Mouse (Mus musculus) C2C12 (cell line): Measurements from ENCODE around the gene Ankrd12. TPM values are rescaled to one million over a fixed set of nuclear protein-coding genes. Genes with fewer than 3 reads are reported as not detected.
"Not testable (repeated sequence)": the region's sequence is repeated elsewhere in the genome, so short reads cannot be mapped to it uniquely, and the experiment has no call there.

Source experiments
- H3K27me3 ChIP-seq: one replicate; pipeline ENCODE4 v1.6.1; 2011; ENCODE audit not compliant: control insufficient read depth, insufficient read depth, insufficient read length
- H3K36me3 ChIP-seq: one replicate; pipeline ENCODE4 v1.6.1; 2011; ENCODE audit not compliant: control insufficient read depth, insufficient read depth
- H3K4me3 ChIP-seq: one replicate; pipeline ENCODE4 v1.5.1; 2011; ENCODE audit warnings: mild to moderate bottlenecking, control low read depth; ENCODE audit not compliant: poor library complexity, insufficient read depth, severe bottlenecking
- H3K79me2 ChIP-seq: one replicate; pipeline ENCODE4 v1.6.1; 2011; ENCODE audit not compliant: control insufficient read depth, insufficient read depth
- H3K79me3 ChIP-seq: one replicate; pipeline ENCODE4 v1.6.1; 2011; ENCODE audit warnings: low read depth, control low read depth
- H3ac ChIP-seq: one replicate; pipeline ENCODE3; 2011; ENCODE audit warnings: low read depth; ENCODE audit not compliant: control insufficient read depth, insufficient read length
- CEBPB ChIP-seq: IDR thresholded peaks from one replicate; pipeline ENCODE4 v1.6.1; 2011; ENCODE audit warnings: low read depth, mild to moderate bottlenecking, control low read depth, moderate library complexity
- CTCF ChIP-seq: IDR thresholded peaks from one replicate; pipeline ENCODE4 v1.5.1; 2011; ENCODE audit not compliant: control insufficient read depth, insufficient read depth, insufficient read length
- FOSL1 ChIP-seq: IDR thresholded peaks from one replicate; pipeline ENCODE4 v1.8.0; 2011; ENCODE audit warnings: mild to moderate bottlenecking, low read length; ENCODE audit not compliant: poor library complexity, insufficient read depth, severe bottlenecking
- MAX ChIP-seq: IDR thresholded peaks from one replicate; pipeline ENCODE4 v1.6.1; 2011; ENCODE audit warnings: mild to moderate bottlenecking, control low read depth
- MYOD1 ChIP-seq: IDR thresholded peaks from one replicate; pipeline ENCODE4 v1.6.1; 2011; ENCODE audit warnings: low read depth; ENCODE audit not compliant: control insufficient read depth, insufficient read length
- MYOG ChIP-seq: IDR thresholded peaks from one replicate; pipeline ENCODE4 v1.6.1; 2011; ENCODE audit not compliant: control insufficient read depth, insufficient read length; ENCODE audit errors: extremely low read depth
- USF1 ChIP-seq: IDR thresholded peaks from one replicate; pipeline ENCODE4 v1.6.1; 2011; ENCODE audit warnings: low read depth, mild to moderate bottlenecking, control low read depth, moderate library complexity
- polyA plus RNA-seq: library from polyadenylated mRNA; unstranded; fragments of >200 nt; fragmentation: generic; extraction: Trizol; gene quantifications from one replicate; pipeline ENCODE4 v1.2.1, GENCODE M21; 2012; ENCODE audit warnings: missing spikeins

The Ankrd12 gene
- polyA plus RNA-seq, 1 experiment: 3.1 TPM

DNA sequence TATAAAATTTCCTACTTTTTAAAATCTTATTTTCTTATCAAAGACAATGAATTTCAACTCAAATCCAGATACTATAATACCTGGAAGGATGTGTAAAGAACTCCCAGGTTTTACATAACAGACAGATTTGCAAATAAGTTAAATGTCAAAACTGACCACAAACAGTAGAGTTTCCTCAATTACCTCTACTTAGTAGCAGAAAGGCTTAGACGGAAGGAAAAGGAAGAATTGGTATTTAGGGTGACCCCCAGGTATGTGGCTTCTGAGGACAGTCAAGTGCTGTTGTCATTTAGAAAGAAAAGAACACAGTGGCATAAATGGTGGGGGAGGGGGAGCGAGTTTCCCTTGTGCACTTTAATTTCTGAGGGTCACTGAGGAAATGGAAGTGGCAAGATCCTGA lies 65.1 kb downstream of the Ankrd12 start:
- no peaks in the 10 kb centered on the region for H3K79me2 ChIP-seq
- H3K27me3 ChIP-seq: no peaks in the 10 kb centered on the region
- H3K36me3 ChIP-seq: no peaks in the 10 kb centered on the region
- TF ChIP-seq MYOD1: no peak
- no peak for TF ChIP-seq MAX
- no peak for TF ChIP-seq USF1
- TF ChIP-seq FOSL1: no peak
- TF ChIP-seq CTCF: no peak
- no peak for TF ChIP-seq MYOG
- TF ChIP-seq CEBPB: no peak
- H3K4me3 ChIP-seq: no peak overlapping the region
- H3ac ChIP-seq: no peak overlapping the region
- no peaks in the 10 kb centered on the region for H3K79me3 ChIP-seq

- no peak overlapping the region for H3K4me3 ChIP-seq
Observed at GRCm38 (mm10) chr17:66007892-66008291, 69.0 kb downstream of the Ankrd12 start.

DNA sequence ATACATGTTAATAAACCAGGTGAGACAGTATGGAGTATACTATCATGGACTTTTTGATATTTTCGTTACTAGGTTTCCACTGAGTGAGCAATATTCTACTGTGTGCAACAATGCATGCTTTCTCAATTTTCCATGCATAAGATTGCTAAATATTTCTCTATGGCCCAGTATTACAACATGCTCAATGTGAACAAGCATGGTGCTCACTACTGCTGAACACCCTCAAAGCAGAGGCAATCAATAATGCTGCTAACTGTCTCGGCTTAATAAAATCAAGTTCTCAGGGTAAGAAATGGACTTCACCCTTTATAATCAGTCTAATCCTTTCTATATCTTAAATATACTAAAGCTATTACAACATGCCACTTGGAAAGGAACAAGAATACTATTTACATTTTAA lies 69.4 kb downstream of the Ankrd12 start:
- Histone ChIP-seq H3K79me2 (no peaks in the 10 kb centered on the region), H3ac (no peak overlapping the region), H3K27me3 (no peaks in the 10 kb centered on the region), H3K79me3 (no peaks in the 10 kb centered on the region), H3K4me3 (no peak overlapping the region), H3K36me3 (no peaks in the 10 kb centered on the region)
- no peak for TF ChIP-seq USF1
- no peak for TF ChIP-seq MAX
- no peak for TF ChIP-seq FOSL1
- TF ChIP-seq MYOG: no peak
- no peak for TF ChIP-seq CTCF
- TF ChIP-seq MYOD1: no peak
- no peak for TF ChIP-seq CEBPB

More at GRCm38 (mm10) chr17:66007892-66008291, 69.0 kb downstream of the Ankrd12 start:
- Histone ChIP-seq H3ac (no peak overlapping the region), H3K79me2 (no peaks in the 10 kb centered on the region), H3K79me3 (no peaks in the 10 kb centered on the region), H3K27me3 (no peaks in the 10 kb centered on the region), H3K36me3 (no peaks in the 10 kb centered on the region)
- no peak for TF ChIP-seq USF1
- no peak for TF ChIP-seq MYOD1
- TF ChIP-seq MAX: no peak
- no peak for TF ChIP-seq CTCF
- no peak for TF ChIP-seq FOSL1
- no peak for TF ChIP-seq MYOG
- TF ChIP-seq CEBPB: no peak

GRCm38 (mm10) chr17:65988151-65988820 lies 88.6 kb downstream of the Ankrd12 start:
- Histone ChIP-seq H3K79me3 (no peaks in the 10 kb centered on the region), H3K27me3 (no peaks in the 10 kb centered on the region), H3K79me2 (no peaks in the 10 kb centered on the region), H3ac (no peak overlapping the region), H3K4me3 (no peak overlapping the region), H3K36me3 (no peaks in the 10 kb centered on the region)
- no peak for TF ChIP-seq MAX
- no peak for TF ChIP-seq USF1
- TF ChIP-seq MYOG: no peak
- TF ChIP-seq FOSL1: no peak
- no peak for TF ChIP-seq CTCF
- TF ChIP-seq CEBPB: no peak
- no peak for TF ChIP-seq MYOD1

DNA sequence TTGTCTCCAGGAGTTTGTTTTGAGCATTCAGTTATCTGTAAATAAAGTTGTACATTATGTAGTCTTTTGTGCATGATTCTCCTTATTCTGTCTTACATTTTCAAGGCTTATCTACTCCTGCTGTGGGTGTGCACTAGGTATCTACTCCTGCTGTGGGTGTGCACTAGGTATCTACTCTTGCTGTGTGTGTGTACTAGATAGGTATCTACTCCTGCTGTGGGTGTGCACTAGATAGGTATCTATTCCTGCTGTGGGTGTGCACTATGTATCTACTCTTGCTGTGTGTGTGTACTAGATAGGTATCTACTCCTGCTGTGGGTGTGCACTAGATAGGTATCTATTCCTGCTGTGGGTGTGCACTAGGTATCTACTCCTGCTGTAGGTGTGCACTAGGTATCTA lies 100.2 kb downstream of the Ankrd12 start:
- H3K36me3 ChIP-seq, H3K4me3 ChIP-seq, H3ac ChIP-seq, H3K79me2 ChIP-seq, H3K27me3 ChIP-seq, H3K79me3 ChIP-seq: not testable (repeated sequence)

GRCm38 (mm10) chr17:65967751-65968150 lies 109.1 kb downstream of the Ankrd12 start:
- Histone ChIP-seq H3K36me3 (no peaks in the 10 kb centered on the region), H3K79me3 (no peaks in the 10 kb centered on the region), H3K79me2 (no peaks in the 10 kb centered on the region), H3K4me3 (no peak overlapping the region), H3K27me3 (no peaks in the 10 kb centered on the region), H3ac (no peak overlapping the region)
- TF ChIP-seq MYOG (no peak), CEBPB (no peak), CTCF (no peak), FOSL1 (no peak), MAX (no peak), USF1 (no peak), MYOD1 (no peak)
